Mouse (Mus musculus) kidney, postnatal 14 days (tissue): ENCODE results near the gene Pkd1l3.

Experiments used
- DNase-seq: peaks from one replicate; pipeline ENCODE4 v3.0.0; 2022; ENCODE audit warnings: mixed read lengths

Gene Pkd1l3

GRCm38 (mm10) chr8:109614243-109615210 is at the start of gene Pkd1l3:
Pkd1l3 (plus strand) TSS chr8:109614517.
- DNase-seq: no peak

GRCm38 (mm10) chr8:109564766-109565165 is 49.6 kb upstream of the Pkd1l3 start:
- DNase-seq: no peak

- DNase-seq: peak; percentile 99
These were observed 48.6 kb upstream of the Pkd1l3 start, which contains the start of the genes Dhx38 and Txnl4b for GRCm38 (mm10) chr8:109565498-109566333. Dhx38 (minus strand) TSS chr8:109565861. Txnl4b (plus strand) TSS chr8:109565892.

DNA sequence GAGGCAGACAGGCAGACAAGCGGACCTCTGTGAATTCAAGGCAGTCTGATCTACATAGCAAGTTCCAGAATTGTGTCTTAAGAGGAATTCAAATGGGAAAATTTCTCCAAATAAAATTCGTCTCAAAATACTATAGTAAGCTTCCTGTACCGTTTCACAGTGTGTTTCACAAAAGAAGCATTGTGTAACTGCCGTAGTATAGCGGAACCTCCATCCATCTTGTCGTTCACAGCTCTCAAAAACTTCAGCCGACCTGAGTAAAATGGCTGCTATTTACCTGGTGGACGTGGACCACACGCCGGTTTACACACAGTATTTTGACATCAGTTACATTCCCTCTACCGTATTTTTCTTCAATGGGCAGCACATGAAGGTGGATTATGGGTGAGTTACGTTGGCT is 43.2 kb upstream of the Pkd1l3 start:
- DNase-seq: no peak

DNA sequence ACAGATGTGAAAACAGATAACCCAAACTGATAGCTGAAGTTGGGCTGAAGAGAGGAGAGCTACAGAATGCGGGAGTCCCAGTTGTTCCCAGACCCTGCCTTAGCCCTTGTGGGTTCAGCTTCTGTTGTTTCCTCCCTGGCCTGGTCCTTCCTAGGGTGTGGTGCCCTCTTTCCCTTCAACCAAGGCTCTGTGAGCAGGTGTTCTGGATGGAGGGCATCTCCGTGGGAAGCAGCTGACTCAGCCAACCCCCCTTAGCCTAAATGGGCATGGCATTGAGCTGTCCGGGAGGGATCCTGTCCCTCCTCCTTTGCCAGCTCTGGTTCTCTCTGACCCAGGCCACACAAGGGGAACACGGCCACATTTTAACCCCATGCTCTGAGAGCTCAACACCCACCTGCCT is 38.0 kb upstream of the Pkd1l3 start:
- DNase-seq: no peak

- DNase-seq: no peak
These were observed 35.4 kb upstream of the Pkd1l3 start, which contains the start of gene Hp for GRCm38 (mm10) chr8:109578900-109579301. Hp (minus strand) TSS chr8:109579172.

DNA sequence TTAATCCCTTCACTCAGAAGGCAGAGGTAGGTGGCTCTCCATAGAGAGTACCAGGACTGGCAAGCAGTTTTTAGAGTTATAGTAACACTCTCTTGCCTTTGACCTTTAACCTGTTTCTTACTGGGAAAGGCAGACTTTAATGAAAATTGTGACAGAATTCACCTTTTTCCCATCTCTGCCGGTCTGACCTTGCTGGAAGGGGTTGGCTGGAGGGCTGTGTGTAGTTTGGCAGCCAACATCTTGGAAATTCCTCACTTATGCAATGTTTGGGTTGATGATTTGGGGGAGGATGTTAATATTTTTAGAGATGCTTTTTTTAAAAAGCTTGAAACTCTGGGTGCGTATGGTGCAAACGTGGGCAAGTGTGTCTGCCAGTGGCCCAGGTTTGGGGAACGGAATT is 30.0 kb upstream of the Pkd1l3 start:
- no peak for DNase-seq

- DNase-seq: no peak
These were observed 29.5 kb upstream of the Pkd1l3 start for GRCm38 (mm10) chr8:109584830-109585229.

GRCm38 (mm10) chr8:109585652-109586051 is 28.7 kb upstream of the Pkd1l3 start:
- DNase-seq: no peak

DNA sequence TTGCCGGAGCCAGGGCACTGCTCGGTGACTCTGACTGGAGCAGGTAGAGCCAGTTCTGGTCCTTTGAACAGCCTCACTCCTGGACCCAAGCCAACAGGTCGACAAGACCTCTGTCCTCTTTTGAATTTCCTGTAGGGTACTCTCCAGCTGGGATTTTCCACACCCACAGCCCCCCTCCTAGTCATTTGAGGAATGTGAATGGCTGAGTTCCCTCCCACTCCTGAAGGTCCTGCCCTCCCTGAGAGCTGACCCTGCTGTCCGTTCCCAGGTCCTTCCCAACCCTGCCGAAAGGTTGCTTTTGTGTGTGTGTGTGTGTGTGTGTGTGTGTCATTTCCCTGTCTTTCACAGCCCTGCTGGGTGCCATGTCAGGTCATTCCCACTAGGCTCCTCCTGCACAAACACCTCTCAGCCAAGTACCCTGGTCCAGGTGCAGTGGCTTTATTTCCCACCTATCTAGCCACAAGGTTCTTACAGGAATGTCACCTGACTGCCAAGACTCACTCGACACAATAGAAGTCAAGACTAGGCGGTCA is 27.3 kb upstream of the Pkd1l3 start:
- peak; percentile 83 for DNase-seq

- no peak for DNase-seq
These were observed 23.4 kb upstream of the Pkd1l3 start for GRCm38 (mm10) chr8:109590901-109591300.

GRCm38 (mm10) chr8:109591367-109591766 is 22.9 kb upstream of the Pkd1l3 start:
- DNase-seq: no peak

DNA sequence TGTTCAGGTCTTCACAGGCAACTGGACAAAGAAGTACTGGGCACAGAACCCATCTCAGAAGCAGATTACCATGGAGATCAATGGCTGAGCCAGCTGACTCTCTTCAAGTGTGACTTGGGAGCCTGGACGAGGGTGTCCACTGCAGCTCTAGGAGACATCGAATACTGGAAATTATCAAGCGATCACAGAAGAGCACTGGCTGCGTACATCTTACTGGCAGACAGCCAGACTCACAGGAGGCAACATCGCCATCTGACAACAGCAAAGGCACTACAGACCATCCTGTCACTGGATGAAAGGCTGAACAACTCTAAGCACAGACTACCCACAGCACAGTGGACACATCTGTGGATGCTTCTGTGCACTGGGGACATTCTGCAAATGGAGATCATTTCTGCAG is 22.2 kb upstream of the Pkd1l3 start:
- DNase-seq: no peak

DNA sequence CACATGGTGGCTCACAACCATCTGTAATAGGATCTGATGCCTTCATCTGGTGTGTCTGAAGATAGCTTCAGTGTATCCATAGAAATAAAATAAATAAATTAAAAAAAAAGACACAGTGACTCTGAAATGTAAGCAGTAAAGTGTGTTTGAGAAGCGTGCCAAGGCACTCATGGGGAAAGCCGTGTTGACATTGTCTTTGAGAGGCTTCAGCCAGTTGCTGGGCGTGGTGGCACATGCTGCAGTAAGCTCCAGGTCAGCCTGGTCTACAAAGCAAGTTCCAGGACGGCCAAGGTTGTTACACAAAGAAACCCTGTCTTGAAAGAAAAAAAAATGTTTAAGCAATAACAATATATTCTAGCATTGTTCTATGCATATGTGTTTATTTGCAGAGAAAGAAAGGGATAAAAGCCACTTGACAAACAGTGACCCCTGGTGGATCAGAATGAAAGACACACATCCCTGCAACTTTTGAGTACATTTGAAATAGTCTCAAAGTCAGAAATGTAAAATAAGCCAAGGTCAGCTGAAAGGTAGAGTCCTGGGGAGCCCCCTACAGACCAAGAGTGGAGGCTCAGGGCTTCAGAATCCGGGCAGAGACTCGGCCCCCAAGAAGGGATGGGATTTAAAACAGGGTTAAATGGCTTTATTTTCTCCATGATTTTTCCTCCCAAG is 21.1 kb upstream of the Pkd1l3 start:
- peak; percentile 37 for DNase-seq

DNA sequence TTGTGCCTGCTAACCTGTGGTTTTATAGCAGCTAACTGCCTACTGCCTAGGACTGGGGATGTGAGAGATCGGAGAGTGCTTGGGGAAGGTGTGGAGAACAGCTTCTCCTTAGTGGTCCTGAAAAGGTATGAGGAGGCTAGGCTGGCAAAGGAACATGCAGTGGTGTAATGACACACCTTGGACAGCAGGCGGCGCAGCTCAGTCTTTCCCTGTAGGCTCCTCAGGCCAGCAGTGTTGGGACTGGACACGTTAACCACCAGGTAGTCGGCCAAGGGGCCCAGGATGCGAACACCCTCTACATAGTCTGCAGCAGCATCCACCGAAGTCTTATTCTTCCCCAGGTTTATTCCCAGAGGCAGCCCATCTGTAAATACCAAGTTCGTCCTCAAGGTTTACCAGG is 18.5 kb upstream of the Pkd1l3 start:
- peak; percentile 47 for DNase-seq

GRCm38 (mm10) chr8:109606725-109607124 is 7.6 kb upstream of the Pkd1l3 start:
- no peak for DNase-seq

GRCm38 (mm10) chr8:109607650-109608049 is 6.7 kb upstream of the Pkd1l3 start:
- no peak for DNase-seq

DNA sequence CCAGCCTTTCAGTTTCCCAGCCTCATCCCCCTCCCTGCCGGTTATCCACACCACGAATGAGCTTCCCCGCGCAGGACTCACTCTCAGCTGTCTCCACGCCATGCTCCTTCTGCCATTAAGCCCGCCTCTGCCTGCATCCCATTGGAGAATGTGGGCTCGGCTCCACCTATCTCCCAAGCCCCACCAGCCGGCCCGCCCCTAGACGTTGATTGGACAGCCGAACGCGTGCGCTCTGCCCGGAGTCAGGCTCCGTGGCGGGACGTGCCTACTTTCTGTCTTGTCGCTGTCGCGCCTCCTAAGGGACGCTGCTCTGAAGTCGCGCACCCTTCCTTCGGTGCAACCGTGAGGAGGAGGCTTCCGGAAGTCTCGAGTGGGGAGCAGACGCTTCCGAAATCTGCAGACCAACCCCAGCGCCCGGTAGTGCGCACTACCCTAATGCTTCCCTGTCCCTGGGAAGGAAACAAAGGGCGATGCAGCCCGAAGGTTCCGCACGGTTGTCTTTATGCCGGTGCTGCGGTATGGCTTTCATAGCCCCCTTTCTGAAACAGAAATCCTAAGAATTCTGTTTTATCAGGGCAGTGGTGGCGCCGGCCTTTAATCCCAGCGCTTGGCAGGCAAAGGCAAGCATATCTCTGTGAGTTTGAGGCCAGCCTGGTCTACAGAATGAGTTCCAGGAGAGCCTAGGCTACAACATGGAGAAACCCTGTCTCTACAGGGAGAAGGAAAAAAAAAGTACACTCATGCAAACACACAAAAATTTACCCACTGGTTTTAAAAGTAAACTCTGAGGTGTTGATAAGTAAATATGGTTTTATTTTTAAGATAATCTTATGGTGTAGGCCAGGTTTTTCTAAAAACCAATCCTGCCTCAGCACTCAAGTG is 5.8 kb upstream of the Pkd1l3 start, which contains the start of gene Dhodh:
Gene Dhodh (minus strand): TSS at position 403 of the 882 bp plus-strand sequence.
- peak; percentile 97 for DNase-seq

DNA sequence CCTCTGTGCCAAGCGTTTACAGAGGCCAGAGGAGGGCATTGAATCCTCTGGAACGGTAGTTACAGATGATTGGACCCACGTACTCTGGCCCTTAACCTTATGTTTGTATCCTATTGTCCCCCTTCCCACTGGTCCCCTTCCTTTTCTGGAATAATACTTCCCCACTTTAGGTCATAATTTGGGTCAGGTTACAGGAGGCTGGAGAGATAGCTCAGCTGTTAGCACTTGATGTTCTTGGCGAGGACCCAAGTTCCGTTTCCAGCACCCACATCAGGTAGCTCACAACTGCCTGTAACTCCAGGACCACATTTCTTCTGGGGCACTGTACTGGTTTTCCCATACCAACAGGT is 5.2 kb upstream of the Pkd1l3 start:
- peak; percentile 38 for DNase-seq

DNA sequence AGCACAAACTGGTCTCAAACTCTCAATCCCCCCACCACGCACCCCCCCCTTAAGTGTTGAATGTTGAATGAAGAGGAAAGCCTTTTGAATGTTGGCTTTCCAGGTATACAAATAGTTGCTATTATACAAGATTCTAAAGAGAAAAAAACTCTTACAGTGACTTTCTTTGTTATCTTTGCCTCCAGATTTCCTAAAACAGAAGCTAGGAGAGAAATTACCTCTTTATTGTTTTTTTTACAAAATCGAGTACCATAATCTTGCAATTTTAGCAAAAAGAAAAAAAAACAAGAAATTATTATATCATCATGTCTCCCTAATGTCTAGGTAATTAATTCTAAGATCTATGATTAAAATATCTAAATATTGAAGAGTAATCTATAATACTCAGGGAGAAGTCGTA is 1.3 kb downstream of the Pkd1l3 start:
- no peak for DNase-seq

DNA sequence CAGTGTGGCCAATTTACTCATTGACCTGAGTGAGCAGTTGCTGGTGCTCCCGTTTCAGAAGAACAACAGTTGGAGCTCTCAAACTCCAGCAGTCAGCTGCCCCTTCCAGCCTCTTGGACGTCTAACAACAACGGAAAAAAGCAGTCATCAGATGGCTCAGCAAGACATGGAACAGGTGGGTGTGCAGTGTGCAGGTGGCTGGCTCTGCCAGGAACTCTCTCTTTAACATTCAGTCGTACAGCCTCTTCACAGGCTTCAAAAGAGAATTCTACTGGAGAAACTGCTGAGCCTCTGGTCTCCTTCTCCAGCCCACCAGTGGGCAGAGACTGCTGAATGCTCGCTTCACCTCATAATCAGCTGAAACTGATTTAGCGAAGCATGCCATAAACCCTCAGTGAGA is 14.3 kb downstream of the Pkd1l3 start:
- no peak for DNase-seq

DNA sequence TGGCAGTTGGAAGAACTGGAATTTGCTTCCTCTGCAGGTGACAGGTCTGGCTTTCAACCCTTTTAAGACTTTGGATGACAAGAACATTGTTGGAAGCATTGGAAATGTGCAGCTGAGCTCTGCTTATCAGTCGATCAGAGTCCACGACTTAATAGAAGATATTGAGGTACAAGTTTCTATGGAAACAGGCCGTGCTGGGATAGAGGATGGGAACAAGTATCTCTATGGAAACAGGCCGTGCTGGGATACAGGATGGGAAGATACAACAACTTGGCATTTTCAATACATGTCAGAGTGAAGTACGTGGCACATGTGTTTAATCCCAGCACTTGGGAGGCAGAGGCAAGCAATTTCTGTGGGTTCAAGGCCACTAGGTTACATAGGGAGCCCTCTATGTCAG is 18.2 kb downstream of the Pkd1l3 start:
- DNase-seq: no peak
